ENCODE assay signal across 8 mouse cellular contexts in genomic region chr7:97842806-97843570, GRCm38 (mm10). TPM values are rescaled to one million over a fixed set of nuclear protein-coding genes. Genes with fewer than 3 reads are reported as not detected.
DNase-seq lines count a peak whose midpoint lies in the region; ATAC-seq lines count a peak whose summit lies in the region.

No protein-coding gene starts in this region.

- H3K4me3 ChIP-seq in hindbrain, embryonic 15.5 days = peak overlapping the region; percentile 57

- peak; percentile 98 for DNase-seq in ZHBTc4 (ENCODE audit: low read depth, low spot score)
- peak; percentile 55 to 64 for DNase-seq in cerebellum, postnatal 4 days (ENCODE audit: low spot score in 2 of 2)
- peak; percentile 57 for DNase-seq in gastrocnemius, adult 18-20 months (ENCODE audit: low spot score)
- peak; percentile 74 for DNase-seq in left cerebral cortex, adult 11 months (ENCODE audit: low spot score)
- DNase-seq in lung, postnatal 36 days = peak; percentile 79
- peak; percentile 94 for DNase-seq in retina, postnatal 1 day
- peak; percentile 87 for DNase-seq in thymus, postnatal 4 days

- peak; percentile 95 for ATAC-seq in hindbrain, embryonic 15.5 days (ENCODE audit: low FRiP score, low read depth)

- H3K27ac ChIP-seq in hindbrain, embryonic 15.5 days (replicated peaks) = peak overlapping the region; percentile 86

- peak overlapping the region; percentile 73 for H3K9ac ChIP-seq in hindbrain, embryonic 15.5 days

- peak overlapping the region; percentile 65 for H3K4me2 ChIP-seq in hindbrain, embryonic 15.5 days

- H3K4me1 ChIP-seq in hindbrain, embryonic 15.5 days (replicated peaks) = peaks cover 22% of the 10 kb centered on the region

- WGBS in hindbrain, embryonic 15.5 days = 3% methylated on average over 20 of the region's 22 CpGs

- H3K27me3 ChIP-seq in hindbrain, embryonic 15.5 days = no peaks in the 10 kb centered on the region

- H3K9me3 ChIP-seq in hindbrain, embryonic 15.5 days = no peaks in the 10 kb centered on the region

- H3K36me3 ChIP-seq in hindbrain, embryonic 15.5 days = no peaks in the 10 kb centered on the region

RNA-seq across cellular contexts. Expression of gene Pak1, which starts 54.6 kb away (rescaled TPM):
- 10 to 100 TPM; 19.2 to 26.1 TPM for total RNA-seq in gastrocnemius, adult 18-20 months (2021)
- 130 and 141 TPM in 2 replicates for polyA plus RNA-seq in hindbrain, embryonic 15.5 days (2015; fragmentation: Nextera tagmentation; extraction: Ambion mirVana)

Comparison
In these comparisons a context has a peak if more than half of its experiments do, and no peak if none do; other contexts are left out.
1. Peak in every context shown above with its lines: DNase-seq, ATAC-seq, H3K4me3 ChIP-seq and H3K27ac ChIP-seq.